Mouse (Mus musculus): ENCODE data around the gene Nr1h3.
A peak's percentile ranks its signal among the peaks of the same experiment; 100 is the strongest.
"Not testable (repeated sequence)": the region's sequence is repeated elsewhere in the genome, so short reads cannot be mapped to it uniquely, and the experiment has no call there.

Gene Nr1h3

DNA sequence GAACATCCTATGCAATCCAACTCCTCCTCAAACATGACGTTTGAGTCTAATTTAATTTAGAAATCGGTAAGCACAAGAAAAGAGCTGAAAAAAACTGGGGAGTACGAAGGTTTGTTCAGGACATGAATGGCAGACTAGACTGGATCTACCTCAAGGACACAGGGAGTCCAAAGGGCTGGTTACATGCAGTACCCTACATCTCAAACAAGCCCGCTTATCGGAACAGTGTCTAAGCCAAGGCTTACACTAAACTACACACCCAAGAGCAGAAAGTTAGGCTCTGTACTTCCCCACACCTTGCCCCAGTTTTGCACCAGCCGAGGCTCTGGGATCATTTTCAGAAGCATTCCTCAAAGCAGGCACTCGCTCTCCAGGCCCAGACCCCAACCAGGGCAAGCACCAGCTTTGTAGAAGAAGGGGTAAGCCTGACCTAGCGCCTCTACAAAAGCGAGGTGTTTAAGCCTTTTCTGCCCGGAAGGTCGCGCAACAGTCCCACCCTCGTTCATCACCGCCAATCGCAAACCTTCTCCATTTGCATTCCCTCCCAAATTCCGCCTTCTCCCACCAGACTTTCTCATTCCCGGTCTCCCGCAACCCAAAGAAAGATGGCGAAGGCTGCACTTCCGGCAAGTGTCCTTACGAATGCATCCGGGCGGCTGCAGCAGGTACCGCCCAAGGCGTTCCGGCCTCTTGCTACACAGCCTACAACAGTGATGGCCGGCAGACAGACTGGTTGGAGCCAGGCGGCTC lies at the start of gene Nr1h3, which contains the start of gene Acp2:
TSS of gene Nr1h3 (minus strand) at position 613 of the 750 bp plus-strand sequence.
TSS of gene Acp2 (plus strand) at position 664 of the 750 bp plus-strand sequence.
- DNase-seq (ENCODE audit: low read depth): peak; percentile 82

DNA sequence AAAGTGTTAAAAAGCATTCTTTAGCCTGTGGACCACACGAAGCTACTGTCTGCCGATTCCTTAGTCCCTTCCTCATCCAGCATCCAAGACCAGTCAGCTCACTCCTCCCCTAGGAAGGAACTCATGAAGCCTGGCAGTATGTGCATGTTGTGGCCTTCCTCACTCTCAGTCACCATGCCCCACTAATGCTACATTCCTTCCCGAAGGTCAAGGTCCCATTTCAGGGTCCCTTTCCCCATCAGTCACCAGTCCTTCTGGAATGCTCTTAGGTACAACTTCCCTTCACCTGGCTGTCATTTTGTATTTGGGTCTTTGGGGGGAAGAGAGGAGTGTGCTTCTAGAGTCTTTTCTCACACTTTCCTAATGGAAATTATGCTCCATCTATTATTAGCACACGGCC lies 49.4 kb upstream of the Nr1h3 start:
- DNase-seq (ENCODE audit: low read depth): no peak

DNA sequence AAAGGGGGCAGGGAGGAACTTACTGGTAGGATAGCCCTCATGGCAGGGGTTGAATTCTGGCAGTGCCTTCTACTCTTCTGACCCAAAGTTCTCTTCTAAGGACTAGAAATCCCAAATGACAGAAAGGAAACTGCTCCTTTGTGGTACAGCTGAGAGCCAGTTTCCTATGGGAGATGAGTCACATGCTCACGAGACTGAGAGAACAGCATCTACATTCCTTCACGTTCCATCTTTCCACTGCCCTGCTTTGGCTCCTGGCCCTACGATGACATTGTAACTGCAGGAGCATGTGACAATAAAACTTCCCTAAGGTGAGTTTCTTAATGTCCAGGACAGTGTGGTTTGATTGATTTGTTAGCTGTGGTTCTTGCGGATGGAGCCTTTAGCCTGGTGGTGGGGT lies 45.7 kb upstream of the Nr1h3 start:
- no peak for DNase-seq (ENCODE audit: low read depth)

DNA sequence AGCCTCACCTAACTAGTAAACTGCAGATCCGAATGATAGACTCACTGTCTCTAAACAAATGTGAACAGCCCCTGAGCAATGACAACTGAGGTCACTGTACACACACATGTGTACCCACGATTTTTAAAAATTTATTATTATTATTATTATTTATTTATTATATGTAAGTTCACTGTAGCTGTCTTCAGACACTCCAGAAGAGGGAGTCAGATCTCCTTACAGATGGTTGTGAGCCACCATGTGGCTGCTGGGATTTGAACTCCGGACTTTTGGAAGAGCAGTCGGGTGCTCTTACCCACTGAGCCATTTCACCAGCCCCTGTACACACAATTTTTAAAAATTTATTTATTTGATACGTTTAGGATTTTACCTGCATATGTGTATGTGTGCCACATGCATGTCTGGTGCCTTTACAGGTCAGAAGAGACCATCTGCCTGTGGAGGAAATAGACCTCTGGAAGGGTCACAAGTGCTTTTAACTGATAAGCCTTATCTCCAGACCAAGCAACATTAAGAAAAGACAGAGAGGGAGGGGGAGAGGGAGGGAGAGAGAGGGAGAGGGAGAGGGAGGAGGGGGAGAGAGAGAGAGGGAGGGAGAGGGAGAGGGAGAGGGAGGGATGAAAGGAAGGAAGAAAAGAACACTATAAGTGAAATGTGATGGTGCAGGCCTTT lies 42.1 kb upstream of the Nr1h3 start:
- DNase-seq (ENCODE audit: low read depth): peak; percentile 61

DNA sequence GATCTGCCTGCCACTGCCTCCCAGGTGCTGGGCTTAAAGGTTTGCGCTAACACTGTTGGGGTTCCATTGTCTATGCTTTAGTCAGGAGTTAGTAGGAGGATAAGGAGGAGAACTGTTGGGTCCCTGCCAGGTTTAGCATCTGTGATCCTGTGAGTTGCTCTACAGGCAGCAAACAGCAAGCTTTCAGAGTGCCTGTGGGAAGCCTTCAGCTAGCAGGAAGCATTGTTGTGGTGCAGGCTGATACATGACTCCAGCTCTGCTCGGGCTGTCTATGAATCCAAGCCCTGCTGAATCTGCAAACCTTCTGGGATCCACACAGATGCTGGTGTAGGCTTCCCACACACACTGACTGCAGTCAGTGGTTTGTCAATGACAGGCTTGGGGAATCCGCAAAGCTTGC lies 40.8 kb upstream of the Nr1h3 start:
- DNase-seq (ENCODE audit: low read depth): no peak

DNA sequence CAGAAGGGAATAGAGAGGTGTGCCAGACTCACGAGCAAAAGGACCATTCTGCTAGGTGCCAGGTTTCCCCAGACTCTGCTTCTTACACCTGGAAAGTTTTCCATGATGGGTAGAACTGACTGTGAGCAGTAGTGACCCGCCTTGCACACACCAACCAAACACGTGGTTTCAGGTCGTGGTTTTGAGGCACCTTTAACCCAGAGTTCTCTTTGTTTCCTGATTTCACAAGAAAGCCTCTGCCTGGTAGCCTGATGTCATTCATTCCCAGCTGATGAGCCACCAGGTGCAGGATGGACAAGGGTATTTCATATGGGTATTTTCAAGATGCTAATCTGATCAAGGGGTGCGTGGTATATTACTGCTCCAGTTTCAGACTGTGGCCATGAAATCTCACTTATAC lies 39.9 kb upstream of the Nr1h3 start:
- no peak for DNase-seq (ENCODE audit: low read depth)

DNA sequence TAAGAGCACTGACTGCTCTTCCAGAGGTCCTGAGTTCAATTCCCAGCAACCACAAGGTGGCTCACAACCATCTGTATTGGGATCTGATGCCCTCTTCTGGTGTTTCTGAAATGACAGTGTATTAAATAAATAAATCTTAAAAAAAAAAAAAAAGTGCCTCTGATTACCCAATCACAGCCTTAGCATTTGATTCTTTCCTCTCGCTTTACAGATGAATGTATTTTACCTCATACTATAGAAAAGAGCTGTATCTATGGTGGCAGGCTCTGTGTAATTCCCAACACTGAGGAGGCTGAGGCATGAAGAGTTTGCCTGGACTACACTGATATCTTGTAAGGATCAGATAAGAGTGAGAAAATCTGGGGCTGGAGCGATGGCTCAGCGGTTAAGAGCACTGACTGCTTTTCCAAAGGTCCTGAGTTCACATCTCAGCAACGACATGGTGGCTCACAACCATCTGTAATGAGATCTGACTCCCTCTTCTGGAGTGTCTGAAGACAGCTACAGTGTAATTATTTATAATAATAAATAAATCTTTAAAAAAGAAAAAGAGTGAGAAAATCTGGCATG lies 35.0 kb upstream of the Nr1h3 start:
- DNase-seq (ENCODE audit: low read depth): not testable (repeated sequence)

DNA sequence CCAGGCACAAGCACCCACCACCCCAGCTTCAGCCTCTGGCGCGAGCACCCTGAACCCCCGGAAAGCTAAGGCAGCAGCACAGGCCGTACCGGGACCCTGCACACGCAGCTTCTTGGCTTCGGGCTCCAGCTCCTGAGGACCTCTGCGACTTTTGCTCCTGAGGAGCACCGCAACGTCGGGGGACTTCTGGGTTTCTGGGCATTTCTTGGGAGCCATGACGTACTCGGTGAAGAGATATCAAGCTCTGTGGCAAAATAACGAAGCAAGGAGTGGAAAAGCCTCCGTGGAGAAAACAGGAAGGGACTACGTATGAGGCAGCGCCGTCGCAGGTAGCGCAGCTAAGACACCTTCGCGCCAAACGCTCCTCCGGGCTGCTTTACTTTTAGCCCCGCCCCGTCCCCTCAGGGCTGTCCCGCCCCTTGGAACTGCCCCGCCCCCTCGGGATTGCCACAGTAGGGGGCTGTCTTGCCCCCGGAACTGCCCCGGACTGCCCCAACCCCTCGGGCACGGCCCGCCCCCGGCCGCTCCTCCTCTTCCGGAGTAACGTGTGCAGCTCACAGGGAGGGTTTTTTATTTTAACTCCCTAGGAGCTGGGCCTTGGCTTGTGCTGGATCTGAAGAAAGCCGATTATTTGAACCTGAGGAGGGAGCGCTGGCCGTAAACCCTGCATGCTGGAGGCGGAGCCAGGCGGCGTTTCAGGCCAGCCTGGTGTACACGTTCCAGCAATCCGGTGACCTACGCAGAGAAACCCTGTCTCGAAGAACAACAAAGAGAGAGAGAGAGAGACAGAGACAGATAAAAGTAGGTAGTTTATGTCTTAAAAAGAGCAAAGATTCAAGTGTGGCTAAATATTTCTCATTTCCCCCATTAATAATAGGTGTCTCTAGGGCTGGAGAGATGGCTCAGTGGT lies 34.2 kb upstream of the Nr1h3 start, which contains the start of gene Ddb2:
TSS of gene Ddb2 (minus strand) at position 382 of the 910 bp plus-strand sequence.
- DNase-seq (ENCODE audit: low read depth): peak; percentile 90

DNA sequence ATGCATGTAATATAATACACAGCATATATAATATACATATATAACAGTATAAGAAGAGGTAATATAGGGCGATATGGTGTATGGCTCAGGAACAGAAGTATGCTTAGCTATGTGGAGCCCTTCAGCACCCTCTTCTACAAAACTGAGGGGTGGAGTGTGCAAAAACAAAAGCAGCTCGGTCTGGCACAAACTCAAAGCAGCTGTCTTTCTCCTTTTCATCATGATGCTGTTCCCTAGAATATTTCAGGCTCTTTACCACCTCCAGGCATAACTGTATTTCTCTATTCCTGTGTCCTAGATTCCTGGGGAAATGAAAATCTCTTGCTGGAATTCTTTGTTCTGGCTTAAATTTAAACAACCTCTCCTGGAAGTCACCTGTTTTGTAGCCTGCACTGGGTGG lies 27.1 kb upstream of the Nr1h3 start:
- DNase-seq (ENCODE audit: low read depth): no peak

DNA sequence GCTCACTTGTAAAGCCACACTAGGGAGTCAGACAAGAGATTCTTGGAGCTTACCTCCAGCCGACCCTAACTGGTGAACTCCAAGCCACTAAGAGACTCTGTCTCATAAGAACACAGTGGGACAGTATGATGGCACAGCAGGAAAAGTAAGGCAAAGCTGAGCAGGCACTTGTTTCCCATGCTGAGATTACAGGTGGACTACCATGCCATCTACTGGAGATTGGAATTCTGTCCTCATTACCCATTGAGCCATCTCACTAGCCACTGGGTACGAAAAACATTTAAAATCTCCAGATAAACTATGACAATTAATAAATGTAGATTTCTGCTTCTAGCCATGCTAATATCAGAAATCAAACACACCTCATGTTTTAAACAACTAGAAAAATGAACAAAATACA lies 21.0 kb upstream of the Nr1h3 start:
- no peak for DNase-seq (ENCODE audit: low read depth)

DNA sequence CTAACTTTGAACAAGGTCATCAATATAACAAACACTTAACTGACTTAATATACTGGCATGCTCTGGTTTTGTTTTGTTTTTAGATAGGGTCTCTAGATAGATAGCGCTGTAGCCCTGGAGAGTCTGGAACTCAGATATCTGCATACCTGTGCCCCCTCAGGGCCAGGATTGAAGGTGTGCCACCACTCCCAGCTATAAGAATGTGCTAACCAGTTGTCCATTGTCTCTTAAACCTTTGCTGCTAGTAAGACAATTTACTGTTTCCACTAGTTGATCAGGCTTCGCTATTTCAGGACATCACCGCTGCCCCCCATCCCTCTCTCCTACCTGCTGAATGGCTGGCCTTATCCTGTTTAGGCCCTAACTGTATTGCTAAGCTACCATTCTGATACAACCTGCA lies 17.9 kb upstream of the Nr1h3 start:
- no peak for DNase-seq (ENCODE audit: low read depth)

DNA sequence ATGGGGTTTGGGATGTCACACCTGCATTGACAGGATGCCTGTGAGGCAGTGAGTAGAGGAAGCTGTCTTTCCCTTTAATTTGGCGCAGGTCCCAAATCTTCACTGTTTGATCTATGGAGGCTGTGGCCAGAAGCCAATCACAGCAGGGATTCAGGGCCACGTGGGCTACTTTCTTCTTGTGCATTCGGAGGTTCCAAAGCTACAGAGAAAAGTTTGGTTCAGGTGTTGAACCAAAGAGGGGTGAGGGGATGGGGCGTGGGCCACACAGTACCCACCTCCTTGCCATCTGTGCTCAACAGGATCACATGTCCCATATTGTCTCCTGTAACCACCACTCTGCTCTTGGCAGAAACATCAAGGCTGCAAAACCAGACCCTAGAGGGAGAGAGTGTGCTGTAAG lies 14.4 kb upstream of the Nr1h3 start:
- DNase-seq (ENCODE audit: low read depth): no peak

DNA sequence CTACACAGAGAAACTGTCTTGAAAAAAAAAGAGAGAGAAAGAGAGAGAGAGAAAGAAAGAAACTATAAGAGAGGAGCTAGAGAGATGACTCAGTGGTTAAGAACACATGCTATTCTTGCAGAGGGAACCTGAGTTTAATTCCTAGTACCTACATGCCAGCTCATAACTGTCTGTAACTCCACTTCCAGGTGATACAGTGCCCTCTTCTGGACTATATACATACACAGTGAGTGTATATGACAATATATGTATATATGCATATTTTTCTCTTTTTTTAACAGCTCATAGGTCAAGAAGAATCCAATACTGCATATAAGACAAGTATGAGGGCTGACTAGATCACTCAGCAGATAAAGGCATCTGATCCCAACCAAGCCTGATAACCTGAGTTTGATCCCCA lies 10.7 kb upstream of the Nr1h3 start:
- DNase-seq (ENCODE audit: low read depth): no peak

DNA sequence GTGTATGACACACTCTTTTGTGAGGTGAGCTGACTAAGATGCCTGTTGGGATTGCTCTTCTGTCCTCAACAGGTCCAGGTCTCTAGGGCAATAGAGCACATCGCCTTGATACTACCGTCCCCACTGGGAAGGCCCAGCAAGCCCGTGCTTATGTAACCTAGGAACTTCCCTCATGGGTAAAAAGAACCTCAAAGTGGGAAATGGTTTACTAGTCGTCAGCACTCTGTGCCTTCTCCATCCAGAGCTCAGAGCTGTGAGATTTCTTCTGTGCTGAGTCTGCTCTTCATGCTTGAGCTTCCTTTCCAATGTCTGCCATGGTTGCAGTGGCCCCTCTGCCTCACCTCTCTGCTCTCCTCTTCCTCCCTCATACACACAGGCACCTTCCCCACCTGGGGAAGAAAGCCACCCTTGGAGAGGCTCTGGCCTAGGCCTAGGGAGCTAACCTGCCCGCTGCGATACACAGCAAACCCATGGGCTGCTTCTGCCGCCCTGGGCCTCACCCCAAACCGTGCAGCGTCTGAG lies 3.7 kb upstream of the Nr1h3 start:
- DNase-seq (ENCODE audit: low read depth): no peak

DNA sequence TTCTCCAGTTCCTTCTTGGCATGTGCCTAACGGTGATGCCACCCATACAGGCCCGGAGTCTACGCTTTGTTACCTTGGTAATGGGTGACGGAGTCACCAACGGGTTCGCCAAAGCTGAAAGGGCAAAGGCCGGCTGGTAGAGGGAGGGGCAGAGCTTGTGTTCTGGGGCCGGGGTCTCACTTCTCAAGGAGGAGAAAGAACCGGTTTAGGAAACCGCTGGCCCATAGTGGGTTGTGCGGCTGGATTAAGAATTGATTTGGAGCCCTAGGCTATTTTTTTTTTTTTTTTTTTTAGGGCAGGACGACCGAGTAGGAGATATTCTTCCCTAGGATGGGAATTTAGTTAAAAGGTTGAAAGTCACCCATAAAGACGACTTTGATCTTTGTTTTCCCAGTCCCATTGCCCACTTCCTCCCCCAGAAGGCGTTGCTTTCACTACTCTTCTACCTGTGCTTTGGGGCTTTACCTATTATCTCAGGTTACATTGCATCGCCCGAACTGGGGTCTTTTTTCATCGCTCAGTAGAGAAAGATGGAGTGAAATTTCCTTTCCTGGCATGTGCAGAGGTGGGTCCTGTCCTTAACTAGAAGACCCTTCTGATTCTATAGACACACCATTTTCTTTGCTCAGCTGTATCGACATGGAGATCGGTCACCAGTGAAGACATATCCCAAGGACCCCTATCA lies 480 bp upstream of the Nr1h3 start:
- DNase-seq (ENCODE audit: low read depth): no peak

DNA sequence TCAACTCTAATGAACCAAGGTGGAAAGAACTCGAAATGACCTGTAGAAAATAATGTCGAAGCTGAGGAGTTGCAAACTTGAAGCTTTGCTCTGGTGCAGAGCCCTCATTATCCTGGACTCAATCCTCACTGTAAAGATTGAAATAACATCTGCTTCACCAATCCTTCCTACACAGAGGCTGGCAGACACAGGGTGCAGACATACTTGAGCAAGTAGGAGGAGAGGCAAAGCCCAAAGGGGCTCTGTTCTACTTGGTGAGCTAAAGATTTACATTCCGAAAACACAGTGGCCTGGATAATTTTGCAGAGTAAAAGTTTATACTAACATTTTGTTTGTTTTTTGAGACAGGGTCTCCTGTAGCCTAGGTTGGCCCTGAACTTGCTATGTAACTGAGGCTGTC lies 3.7 kb downstream of the Nr1h3 start:
- DNase-seq (ENCODE audit: low read depth): no peak

DNA sequence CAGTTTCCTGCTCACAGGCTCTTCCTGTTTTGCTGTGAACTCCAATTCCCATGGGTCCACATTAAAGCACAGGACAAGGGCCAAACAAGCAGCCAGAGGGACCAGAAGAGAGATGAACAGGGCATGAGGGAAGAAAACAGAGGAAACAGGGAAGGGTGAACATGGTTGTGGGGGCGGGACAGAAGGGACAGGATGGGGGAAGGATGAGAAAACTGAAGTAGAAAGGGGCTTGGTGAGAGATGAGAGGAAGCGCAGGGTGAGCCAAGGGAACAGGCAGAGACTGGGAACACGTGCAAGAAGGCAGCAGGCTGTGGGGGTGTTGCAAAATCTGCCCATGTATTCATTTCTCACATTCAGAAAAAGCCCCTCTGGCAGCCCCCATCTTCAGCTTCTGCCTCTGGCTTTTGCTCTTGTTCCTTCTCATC lies 6.0 kb downstream of the Nr1h3 start:
- no peak for DNase-seq (ENCODE audit: low read depth)

DNA sequence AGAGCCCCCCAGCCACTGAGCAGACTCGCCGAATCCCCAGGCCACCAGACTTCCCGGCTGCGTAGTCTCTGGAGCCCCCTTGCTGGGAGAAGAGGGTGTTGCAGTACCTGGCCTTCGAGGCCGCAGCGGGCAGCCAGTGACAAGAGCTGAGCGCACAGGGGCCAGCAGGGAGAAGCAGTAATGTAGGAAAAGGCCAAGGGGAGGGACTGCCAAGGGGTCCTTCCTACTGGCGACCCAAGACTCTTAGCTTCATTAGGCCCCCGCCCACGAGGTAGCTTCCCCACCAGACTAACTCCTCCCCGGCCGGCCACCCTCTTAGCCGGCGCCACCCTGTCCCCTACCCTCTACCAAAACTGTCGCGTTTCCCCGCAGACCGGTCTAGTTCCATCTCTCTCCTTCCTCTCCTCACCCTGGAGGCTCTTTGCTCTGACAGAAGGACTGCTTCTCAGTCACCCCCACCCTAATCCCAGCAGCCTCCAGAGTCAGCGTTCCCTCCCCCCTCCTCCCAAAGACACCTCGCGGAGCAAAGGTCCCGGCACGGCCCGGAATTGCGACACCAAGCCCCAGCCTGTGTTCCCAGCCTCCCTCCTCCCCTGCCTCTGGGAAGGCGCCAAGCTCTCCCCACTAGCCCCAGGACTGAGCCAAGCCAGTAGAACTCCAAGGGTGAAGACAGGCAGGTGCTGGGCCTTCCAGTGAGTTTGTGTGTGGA lies 7.9 kb downstream of the Nr1h3 start:
- DNase-seq (ENCODE audit: low read depth): no peak

DNA sequence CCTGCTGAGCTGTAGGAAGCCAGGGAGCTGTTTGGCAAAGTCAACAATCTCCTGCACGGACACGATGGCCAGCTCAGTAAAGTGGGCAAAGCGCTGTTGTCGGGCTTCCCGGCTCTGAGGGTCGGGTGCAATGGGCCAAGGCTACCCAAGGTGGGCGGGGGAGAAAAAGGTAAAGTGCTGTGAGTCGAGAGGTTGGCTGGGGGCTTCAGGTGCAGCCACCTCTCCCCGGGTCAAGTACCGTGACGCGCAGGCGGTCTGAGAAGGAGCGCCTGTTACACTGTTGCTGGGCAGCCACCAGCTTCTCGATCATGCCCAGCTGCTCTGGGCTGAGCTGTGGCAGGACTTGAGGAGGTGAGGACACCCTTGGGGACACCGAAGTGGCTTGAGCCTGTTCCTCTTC lies 12.1 kb downstream of the Nr1h3 start:
- no peak for DNase-seq (ENCODE audit: low read depth)

DNA sequence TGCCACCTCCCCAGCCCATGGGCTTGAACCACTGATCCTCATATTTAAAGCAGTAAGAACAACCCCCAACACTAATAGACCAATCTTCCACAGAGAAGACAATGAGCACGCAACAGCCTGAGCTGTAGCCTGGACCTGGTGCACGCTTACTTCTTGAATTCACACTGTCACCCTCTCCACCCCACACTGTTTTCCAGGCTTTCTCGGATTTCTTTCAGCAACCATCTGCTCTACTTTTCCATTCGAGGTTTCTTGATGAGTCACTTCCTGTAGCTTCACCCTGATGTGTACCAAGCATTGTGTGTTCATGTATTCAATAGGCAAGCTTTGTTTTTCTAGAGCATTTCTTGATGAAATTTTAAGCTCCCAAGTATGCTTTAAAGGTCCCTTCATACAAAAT lies 15.2 kb downstream of the Nr1h3 start:
- no peak for DNase-seq (ENCODE audit: low read depth)

DNA sequence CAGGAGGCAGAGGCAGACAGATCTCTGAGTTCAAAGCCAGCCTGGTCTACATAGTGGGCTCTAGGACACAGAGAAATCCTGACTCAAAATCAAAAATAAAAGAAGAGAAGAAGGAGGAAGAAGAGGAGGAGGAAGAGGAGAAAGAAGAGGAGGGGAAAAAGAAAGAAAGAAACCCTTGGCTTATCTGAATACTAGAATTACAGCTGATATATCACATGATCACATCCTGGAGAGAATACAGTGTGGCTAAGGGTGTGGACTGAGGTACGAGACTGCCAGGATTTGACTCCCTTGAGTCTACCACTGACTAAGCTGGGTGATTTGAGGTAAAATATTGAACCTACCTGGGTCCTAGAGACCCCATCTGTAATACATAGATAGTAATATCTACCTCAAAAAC lies 16.4 kb downstream of the Nr1h3 start:
- no peak for DNase-seq (ENCODE audit: low read depth)
